Mouse (Mus musculus) T-helper 1 cell (primary cell): Measurements from ENCODE around the gene Rnf151.
"Not testable (repeated sequence)": the region's sequence is repeated elsewhere in the genome, so short reads cannot be mapped to it uniquely, and the experiment has no call there.

Experiments
- in situ Hi-C: fragments of 300-600 bp; cut with MboI, MseI; formaldehyde crosslinking; loops from one replicate; pipeline ENCODE4 v1.15.1; 2025; ENCODE audit warnings: high pct_unique_total_duplicates

The Rnf151 gene

GRCm38 (mm10) chr17:24669545-24670245 lies 48.2 kb downstream of the Rnf151 start, which contains the start of gene Zfp598:
TSS of gene Zfp598 (plus strand) at chr17:24669687.
- in situ Hi-C loops, result no loop called here

GRCm38 (mm10) chr17:24669214-24669544 lies 48.7 kb downstream of the Rnf151 start:
- in situ Hi-C loops, result not testable (repeated sequence)

- in situ Hi-C loops, result no loop called here
Observed at GRCm38 (mm10) chr17:24667416-24667815, 50.4 kb downstream of the Rnf151 start.

GRCm38 (mm10) chr17:24667011-24667410 lies 50.9 kb downstream of the Rnf151 start:
- in situ Hi-C loops, result not testable (repeated sequence)
